Mouse (Mus musculus): ENCODE results near the gene Grin1. TPM values are rescaled to one million over a fixed set of nuclear protein-coding genes. Genes with fewer than 3 reads are reported as not detected.
"Not testable (repeated sequence)": the region's sequence is repeated elsewhere in the genome, so short reads cannot be mapped to it uniquely, and the experiment has no call there.

The Grin1 gene
- polyA plus RNA-seq, 2 experiments, result 0.02 to 0.06 TPM

DNA sequence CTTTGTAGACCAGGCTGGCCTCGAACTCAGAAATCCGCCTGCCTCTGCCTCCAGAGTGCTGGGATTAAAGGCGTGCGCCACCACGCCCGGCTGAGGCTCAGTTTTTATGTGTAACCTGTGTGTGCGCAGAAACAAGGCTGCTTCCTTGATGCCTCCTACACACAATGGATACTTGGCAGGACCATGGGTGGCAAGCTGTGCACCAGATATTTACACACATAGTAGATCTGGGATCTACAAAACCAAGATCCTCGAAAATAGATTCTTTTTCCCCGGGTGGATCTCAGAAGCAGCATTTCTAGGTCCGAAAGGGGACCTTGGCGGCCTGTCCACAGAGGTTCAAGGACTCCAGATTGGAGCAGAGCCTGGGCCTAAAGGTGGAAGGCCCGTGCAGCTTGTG lies 57.1 kb downstream of the Grin1 start:
- Histone ChIP-seq H3K36me3 (replicated peaks; ENCODE audit: control insufficient read depth, insufficient read depth, low read depth) (no peaks in the 10 kb centered on the region), H3K4me3 (ENCODE audit: insufficient read depth in 1 of 2, low read depth in 2 of 2, low read length in 2 of 2) (peak overlapping the region; percentile 80 to 81), H3K4me2 (ENCODE audit: low read depth) (peak overlapping the region; percentile 99), H3K9me3 (ENCODE audit: control insufficient read depth, low read length) (no peaks in the 10 kb centered on the region), H3K27ac (peak overlapping the region; percentile 43; the same call in 1 of the 2 replicates), H3K9ac (replicated peaks) (peak overlapping the region; percentile 60), H3K27me3 (ENCODE audit: control insufficient read depth, insufficient read depth, low read length) (no peaks in the 10 kb centered on the region), H3K4me1 (replicated peaks; ENCODE audit: control insufficient read depth in 2 of 2, insufficient read depth in 2 of 2, low read length in 1 of 2) (peaks cover 10 to 28% of the 10 kb centered on the region in 2 experiments)
- ATAC-seq (ENCODE audit: insufficient read depth) (peak; percentile 5), DNase-seq (ENCODE audit: low read depth in 3 of 3, low spot score in 3 of 3) (no peak)
- TF ChIP-seq CTCF (IDR thresholded peaks at IDR 0.05; ENCODE audit: low read depth), result no peak
- no peak for TF ChIP-seq EP300 (IDR thresholded peaks at IDR 0.05; ENCODE audit: low read depth)
- 36% methylated on average over 12 of the region's 12 CpGs for whole genome bisulfite sequencing (ENCODE audit: insufficient replicate concordance)

DNA sequence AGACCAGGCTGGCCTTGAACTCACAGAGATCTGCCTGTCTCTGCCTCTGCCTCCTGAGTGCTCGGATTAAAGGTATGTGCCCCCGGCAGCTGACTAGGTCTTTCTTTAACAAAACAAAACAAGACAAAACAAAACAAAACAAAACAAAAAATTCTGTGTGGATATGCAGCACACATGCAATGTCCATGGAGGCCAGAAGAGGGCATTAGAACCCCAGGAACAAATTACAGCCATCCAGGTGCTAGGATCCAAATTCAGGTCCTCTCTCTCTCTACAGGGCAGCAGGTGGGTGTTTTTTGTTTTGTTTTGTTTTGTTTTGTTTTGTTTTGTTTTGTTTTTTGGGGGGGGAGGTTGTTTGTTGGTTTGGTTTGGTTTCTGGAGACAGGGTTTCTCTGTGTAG lies 60.1 kb downstream of the Grin1 start:
- peaks cover 6 to 16% of the 10 kb centered on the region in 2 experiments for H3K4me1 ChIP-seq (replicated peaks; ENCODE audit: control insufficient read depth in 2 of 2, insufficient read depth in 2 of 2, low read length in 1 of 2)
- H3K9ac ChIP-seq (replicated peaks), result no peak overlapping the region
- ATAC-seq (ENCODE audit: insufficient read depth), result no peak
- H3K36me3 ChIP-seq (replicated peaks; ENCODE audit: control insufficient read depth, insufficient read depth, low read depth), result no peaks in the 10 kb centered on the region
- WGBS (ENCODE audit: insufficient replicate concordance), result 29% methylated on average over 2 of the region's 2 CpGs
- no peak overlapping the region for H3K27ac ChIP-seq
- TF ChIP-seq CTCF (IDR thresholded peaks at IDR 0.05; ENCODE audit: low read depth) (peak; percentile 72), EP300 (IDR thresholded peaks at IDR 0.05; ENCODE audit: low read depth) (0 out of 2 replicates have a peak, but pooled peaks have one; percentile 10)
- DNase-seq (ENCODE audit: low read depth in 3 of 3, low spot score in 3 of 3), result no peak
- H3K4me3 ChIP-seq (ENCODE audit: insufficient read depth in 1 of 2, low read depth in 2 of 2, low read length in 2 of 2), result no peak overlapping the region
- no peak overlapping the region for H3K4me2 ChIP-seq (ENCODE audit: low read depth)
- H3K9me3 ChIP-seq (ENCODE audit: control insufficient read depth, low read length), result no peaks in the 10 kb centered on the region
- H3K27me3 ChIP-seq (ENCODE audit: control insufficient read depth, insufficient read depth, low read length), result no peaks in the 10 kb centered on the region

DNA sequence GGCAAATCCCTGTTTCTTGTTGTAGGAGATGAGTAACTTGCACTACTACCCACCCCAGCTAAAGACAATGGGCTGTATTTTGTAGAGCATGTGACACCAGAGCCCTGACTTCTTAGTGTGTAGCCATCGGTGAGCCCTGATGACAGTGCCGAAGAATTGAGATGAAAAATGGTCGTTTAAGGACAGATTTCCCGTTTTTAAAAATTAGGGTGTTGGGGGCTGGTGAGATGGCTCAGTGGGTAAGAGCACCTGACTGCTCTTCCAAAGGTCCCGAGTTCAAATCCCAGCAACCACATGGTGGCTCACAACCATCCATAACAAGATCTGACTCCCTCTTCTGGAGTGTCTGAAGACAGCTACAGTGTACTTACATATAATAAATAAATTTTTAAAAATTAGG lies 61.7 kb downstream of the Grin1 start:
- not testable (repeated sequence) for H3K36me3 ChIP-seq (replicated peaks; ENCODE audit: control insufficient read depth, insufficient read depth, low read depth); DNase-seq (ENCODE audit: low read depth in 3 of 3, low spot score in 3 of 3); H3K4me3 ChIP-seq (ENCODE audit: insufficient read depth in 1 of 2, low read depth in 2 of 2, low read length in 2 of 2); H3K27me3 ChIP-seq (ENCODE audit: control insufficient read depth, insufficient read depth, low read length); H3K9me3 ChIP-seq (ENCODE audit: control insufficient read depth, low read length); H3K27ac ChIP-seq; H3K4me2 ChIP-seq (ENCODE audit: low read depth); H3K9ac ChIP-seq (replicated peaks); ATAC-seq (ENCODE audit: insufficient read depth)
- whole genome bisulfite sequencing (ENCODE audit: insufficient replicate concordance), result 69% methylated on average over 5 of the region's 5 CpGs
- peaks cover 6 to 16% of the 10 kb centered on the region in 2 experiments for H3K4me1 ChIP-seq (replicated peaks; ENCODE audit: control insufficient read depth in 2 of 2, insufficient read depth in 2 of 2, low read length in 1 of 2)

- H3K9me3 ChIP-seq (ENCODE audit: control insufficient read depth, low read length); H3K27ac ChIP-seq; ATAC-seq (ENCODE audit: insufficient read depth); H3K36me3 ChIP-seq (replicated peaks; ENCODE audit: control insufficient read depth, insufficient read depth, low read depth); H3K27me3 ChIP-seq (ENCODE audit: control insufficient read depth, insufficient read depth, low read length): not testable (repeated sequence)
- Histone ChIP-seq H3K4me1 (replicated peaks; ENCODE audit: control insufficient read depth in 2 of 2, insufficient read depth in 2 of 2, low read length in 1 of 2) (peaks cover 6 to 10% of the 10 kb centered on the region in 2 experiments), H3K9ac (replicated peaks) (peak overlapping the region; percentile 82; the same call in 1 of the 2 replicates), H3K4me2 (ENCODE audit: low read depth) (peak overlapping the region; percentile 87), H3K4me3 (ENCODE audit: insufficient read depth in 1 of 2, low read depth in 2 of 2, low read length in 2 of 2) (peak overlapping the region; percentile 81 to 92)
- 27% methylated on average over 10 of the region's 12 CpGs for WGBS (ENCODE audit: insufficient replicate concordance)
- peak; percentile 58 for TF ChIP-seq CTCF (IDR thresholded peaks at IDR 0.05; ENCODE audit: low read depth)
- peak; percentile 41 to 64 (median 55) for DNase-seq (ENCODE audit: low read depth in 3 of 3, low spot score in 3 of 3)
Observed at GRCm38 (mm10) chr2:25256443-25257109, 62.4 kb downstream of the Grin1 start.

GRCm38 (mm10) chr2:25255284-25255779 lies 63.7 kb downstream of the Grin1 start, which contains the start of gene Tmem203:
Gene Tmem203, plus strand, starts transcription at chr2:25255439.
- TF ChIP-seq CTCF (IDR thresholded peaks at IDR 0.05; ENCODE audit: low read depth) (no peak), EP300 (IDR thresholded peaks at IDR 0.05; ENCODE audit: low read depth) (peak; percentile 55)
- Histone ChIP-seq H3K4me2 (ENCODE audit: low read depth) (peak within 1 kb of the TSS; percentile 87), H3K27ac (peak within 1 kb of the TSS; percentile 36), H3K9me3 (ENCODE audit: control insufficient read depth, low read length) (no peaks in the 10 kb centered on the region), H3K4me3 (ENCODE audit: insufficient read depth in 1 of 2, low read depth in 2 of 2, low read length in 2 of 2) (peak within 1 kb of the TSS; percentile 81 to 92), H3K4me1 (replicated peaks; ENCODE audit: control insufficient read depth in 2 of 2, insufficient read depth in 2 of 2, low read length in 1 of 2) (peaks cover 6 to 10% of the 10 kb centered on the region in 2 experiments), H3K27me3 (ENCODE audit: control insufficient read depth, insufficient read depth, low read length) (no peaks in the 10 kb centered on the region), H3K9ac (replicated peaks) (peak within 1 kb of the TSS; percentile 82), H3K36me3 (replicated peaks; ENCODE audit: control insufficient read depth, insufficient read depth, low read depth) (no peaks in the 10 kb centered on the region; the same call in 1 of the 2 replicates)
- ATAC-seq (ENCODE audit: insufficient read depth) (peak; percentile 83), DNase-seq (ENCODE audit: low read depth in 3 of 3, low spot score in 3 of 3) (peak; percentile 83 to 88 (median 85))
- under 1% methylated on average over 39 of the region's 39 CpGs for WGBS (ENCODE audit: insufficient replicate concordance)

Data from liver, embryonic 14.5 days (tissue).